Mouse (Mus musculus): ENCODE measurements around the gene Hist3h2a.
A peak's percentile ranks its signal among the peaks of the same experiment; 100 is the strongest.

Gene Hist3h2a

GRCm38 (mm10) chr11:58954420-58955142, at the start of gene Hist3h2a, which contains the start of gene Trim17:
TSS of gene Hist3h2a (plus strand) at chr11:58954685.
TSS of gene Trim17 (plus strand) at chr11:58954685.
- peak; percentile 82 to 83 for DNase-seq (ENCODE audit: low spot score in 2 of 2)

- no peak for DNase-seq (ENCODE audit: low spot score in 2 of 2)
These were observed 49.6 kb upstream of the Hist3h2a start for GRCm38 (mm10) chr11:58904838-58905237.

GRCm38 (mm10) chr11:58913776-58914175, 40.7 kb upstream of the Hist3h2a start:
- DNase-seq (ENCODE audit: low spot score in 2 of 2): no peak

- no peak for DNase-seq (ENCODE audit: low spot score in 2 of 2)
These were observed 39.9 kb upstream of the Hist3h2a start for GRCm38 (mm10) chr11:58914461-58915028.

GRCm38 (mm10) chr11:58916879-58917744, 37.4 kb upstream of the Hist3h2a start:
- DNase-seq (ENCODE audit: low spot score in 2 of 2): no peak

- DNase-seq (ENCODE audit: low spot score in 2 of 2): no peak
These were observed 36.6 kb upstream of the Hist3h2a start, which contains the start of gene Btnl10 for GRCm38 (mm10) chr11:58917745-58918366. TSS of gene Btnl10 (plus strand) at chr11:58917908.

GRCm38 (mm10) chr11:58918759-58919158, 35.7 kb upstream of the Hist3h2a start:
- DNase-seq (ENCODE audit: low spot score in 2 of 2): no peak

GRCm38 (mm10) chr11:58922420-58922819, 32.1 kb upstream of the Hist3h2a start:
- DNase-seq (ENCODE audit: low spot score in 2 of 2): no peak

GRCm38 (mm10) chr11:58926651-58927050, 27.8 kb upstream of the Hist3h2a start:
- no peak for DNase-seq (ENCODE audit: low spot score in 2 of 2)

- no peak for DNase-seq (ENCODE audit: low spot score in 2 of 2)
These were observed 27.4 kb upstream of the Hist3h2a start for GRCm38 (mm10) chr11:58927053-58927452.

GRCm38 (mm10) chr11:58927790-58928651, 26.5 kb upstream of the Hist3h2a start:
- no peak for DNase-seq (ENCODE audit: low spot score in 2 of 2)

GRCm38 (mm10) chr11:58929055-58929454, 25.4 kb upstream of the Hist3h2a start:
- no peak for DNase-seq (ENCODE audit: low spot score in 2 of 2)

GRCm38 (mm10) chr11:58929641-58930040, 24.8 kb upstream of the Hist3h2a start:
- no peak for DNase-seq (ENCODE audit: low spot score in 2 of 2)

- DNase-seq (ENCODE audit: low spot score in 2 of 2): no peak
These were observed 24.2 kb upstream of the Hist3h2a start for GRCm38 (mm10) chr11:58930254-58930653.

GRCm38 (mm10) chr11:58931576-58931975, 22.9 kb upstream of the Hist3h2a start:
- DNase-seq (ENCODE audit: low spot score in 2 of 2): no peak

GRCm38 (mm10) chr11:58937909-58938308, 16.6 kb upstream of the Hist3h2a start:
- DNase-seq (ENCODE audit: low spot score in 2 of 2): no peak

- DNase-seq (ENCODE audit: low spot score in 2 of 2): peak; percentile 86
These were observed 16.0 kb upstream of the Hist3h2a start, which contains the start of gene Rnf187 for GRCm38 (mm10) chr11:58938322-58939087. TSS of gene Rnf187 (minus strand) at chr11:58938916.

GRCm38 (mm10) chr11:58939088-58939439, 15.4 kb upstream of the Hist3h2a start:
- DNase-seq (ENCODE audit: low spot score in 2 of 2): no peak

GRCm38 (mm10) chr11:58944136-58944535, 10.3 kb upstream of the Hist3h2a start:
- no peak for DNase-seq (ENCODE audit: low spot score in 2 of 2)

- no peak for DNase-seq (ENCODE audit: low spot score in 2 of 2)
These were observed 7.2 kb upstream of the Hist3h2a start for GRCm38 (mm10) chr11:58947306-58947705.
